12 mouse cellular contexts compared by ENCODE assay signal in genomic region chrX:71972686-71973085, GRCm38 (mm10).
"Had no signal": no experiment of that assay in that cellular context is flagged by ENCODE, and none has a peak within 500 bp of the region (broad histone marks: within the 10 kb centered on the region; RNA-seq: fewer than 3 reads in every experiment).

Gene Fate1, plus strand, starts transcription at chrX:71972986.

- DNase-seq: retina, postnatal 1 day; right cerebral cortex, adult 18-20 months; right cerebral cortex, postnatal 14 days; right cerebral cortex, postnatal 25 days; right cerebral cortex, postnatal 4 days; spleen, adult 18-20 months; thymus, adult 18-20 months; thymus, adult 2 months; thymus, postnatal 14 days; thymus, postnatal 25 days; thymus, postnatal 36 days; thymus, postnatal 4 days had no signal
